Mouse (Mus musculus): ENCODE results near the gene Fbxw8. TPM values are rescaled to one million over a fixed set of nuclear protein-coding genes. Genes with fewer than 3 reads are reported as not detected.

Gene Fbxw8
- polyA plus RNA-seq, 1 experiment from 2014 or later: 10.8 TPM

GRCm38 (mm10) chr5:118079354-118079753 is 75.9 kb downstream of the Fbxw8 start:
- ATAC-seq: no peak
- 81% methylated on average over 6 of the region's 6 CpGs for WGBS
- no peaks in the 10 kb centered on the region for H3K9me3 ChIP-seq (ENCODE audit: control insufficient read depth)
- no peak for TF ChIP-seq CTCF (IDR thresholded peaks at IDR 0.05; ENCODE audit: low read depth)
- H3K4me3 ChIP-seq (ENCODE audit: low read depth, low read length): no peak overlapping the region
- no peaks in the 10 kb centered on the region for H3K27me3 ChIP-seq (replicated peaks; ENCODE audit: control insufficient read depth, insufficient read depth, low read length)
- no peaks in the 10 kb centered on the region for H3K4me1 ChIP-seq (replicated peaks; ENCODE audit: control insufficient read depth, insufficient read depth, low read length)
- peaks cover 34% of the 10 kb centered on the region for H3K36me3 ChIP-seq (ENCODE audit: control insufficient read depth, insufficient read depth)
- no peak overlapping the region for H3K4me2 ChIP-seq (replicated peaks; ENCODE audit: low read depth)
- no peak overlapping the region for H3K27ac ChIP-seq (ENCODE audit: low read depth, low read length)
- H3K9ac ChIP-seq (ENCODE audit: low read depth, low read length): no peak overlapping the region

GRCm38 (mm10) chr5:118078550-118078949 is 76.7 kb downstream of the Fbxw8 start:
- TF ChIP-seq CTCF (IDR thresholded peaks at IDR 0.05; ENCODE audit: low read depth): no peak
- Histone ChIP-seq H3K4me1 (replicated peaks; ENCODE audit: control insufficient read depth, insufficient read depth, low read length) (no peaks in the 10 kb centered on the region), H3K9me3 (ENCODE audit: control insufficient read depth) (no peaks in the 10 kb centered on the region), H3K9ac (ENCODE audit: low read depth, low read length) (no peak overlapping the region), H3K4me2 (replicated peaks; ENCODE audit: low read depth) (no peak overlapping the region), H3K27me3 (replicated peaks; ENCODE audit: control insufficient read depth, insufficient read depth, low read length) (no peaks in the 10 kb centered on the region), H3K36me3 (ENCODE audit: control insufficient read depth, insufficient read depth) (peaks cover 39% of the 10 kb centered on the region), H3K27ac (ENCODE audit: low read depth, low read length) (no peak overlapping the region), H3K4me3 (ENCODE audit: low read depth, low read length) (no peak overlapping the region)
- no peak for ATAC-seq
- 82% methylated on average over 6 of the region's 6 CpGs for WGBS

- H3K9ac ChIP-seq (ENCODE audit: low read depth, low read length): no peak overlapping the region
- H3K27ac ChIP-seq (ENCODE audit: low read depth, low read length): no peak overlapping the region
- H3K4me1 ChIP-seq (replicated peaks; ENCODE audit: control insufficient read depth, insufficient read depth, low read length): no peaks in the 10 kb centered on the region
- H3K4me3 ChIP-seq (ENCODE audit: low read depth, low read length): no peak overlapping the region
- H3K4me2 ChIP-seq (replicated peaks; ENCODE audit: low read depth): no peak overlapping the region
- peaks cover 49% of the 10 kb centered on the region for H3K36me3 ChIP-seq (ENCODE audit: control insufficient read depth, insufficient read depth)
- no peaks in the 10 kb centered on the region for H3K27me3 ChIP-seq (replicated peaks; ENCODE audit: control insufficient read depth, insufficient read depth, low read length)
- WGBS: 89% methylated on average over 15 of the region's 15 CpGs
- ATAC-seq: no peak
- peak; percentile 32; the same call in 1 of the 2 replicates for TF ChIP-seq CTCF (IDR thresholded peaks at IDR 0.05; ENCODE audit: low read depth)
- H3K9me3 ChIP-seq (ENCODE audit: control insufficient read depth): no peaks in the 10 kb centered on the region
These were observed 78.3 kb downstream of the Fbxw8 start for GRCm38 (mm10) chr5:118076721-118077592.

- no peak overlapping the region for H3K9ac ChIP-seq (ENCODE audit: low read depth, low read length)
- no peak for TF ChIP-seq CTCF (IDR thresholded peaks at IDR 0.05; ENCODE audit: low read depth)
- H3K4me3 ChIP-seq (ENCODE audit: low read depth, low read length): no peak overlapping the region
- peaks cover 76% of the 10 kb centered on the region for H3K36me3 ChIP-seq (ENCODE audit: control insufficient read depth, insufficient read depth)
- no peak overlapping the region for H3K4me2 ChIP-seq (replicated peaks; ENCODE audit: low read depth)
- no peak for ATAC-seq
- H3K27me3 ChIP-seq (replicated peaks; ENCODE audit: control insufficient read depth, insufficient read depth, low read length): no peaks in the 10 kb centered on the region
- no peak overlapping the region for H3K27ac ChIP-seq (ENCODE audit: low read depth, low read length)
- WGBS: 88% methylated on average over 15 of the region's 15 CpGs
- no peaks in the 10 kb centered on the region for H3K9me3 ChIP-seq (ENCODE audit: control insufficient read depth)
- H3K4me1 ChIP-seq (replicated peaks; ENCODE audit: control insufficient read depth, insufficient read depth, low read length): no peaks in the 10 kb centered on the region
These were observed 82.0 kb downstream of the Fbxw8 start for GRCm38 (mm10) chr5:118073213-118073773.

GRCm38 (mm10) chr5:118071766-118072165 is 83.5 kb downstream of the Fbxw8 start:
- Histone ChIP-seq H3K27me3 (replicated peaks; ENCODE audit: control insufficient read depth, insufficient read depth, low read length) (no peaks in the 10 kb centered on the region), H3K4me2 (replicated peaks; ENCODE audit: low read depth) (no peak overlapping the region), H3K9me3 (ENCODE audit: control insufficient read depth) (no peaks in the 10 kb centered on the region), H3K36me3 (ENCODE audit: control insufficient read depth, insufficient read depth) (peaks cover 77% of the 10 kb centered on the region), H3K27ac (ENCODE audit: low read depth, low read length) (no peak overlapping the region), H3K9ac (ENCODE audit: low read depth, low read length) (no peak overlapping the region), H3K4me3 (ENCODE audit: low read depth, low read length) (no peak overlapping the region), H3K4me1 (replicated peaks; ENCODE audit: control insufficient read depth, insufficient read depth, low read length) (no peaks in the 10 kb centered on the region)
- ATAC-seq: no peak
- 80% methylated on average over 5 of the region's 5 CpGs for WGBS
- TF ChIP-seq CTCF (IDR thresholded peaks at IDR 0.05; ENCODE audit: low read depth): no peak

- no peak overlapping the region for H3K27ac ChIP-seq (ENCODE audit: low read depth, low read length)
- no peaks in the 10 kb centered on the region for H3K9me3 ChIP-seq (ENCODE audit: control insufficient read depth)
- H3K27me3 ChIP-seq (replicated peaks; ENCODE audit: control insufficient read depth, insufficient read depth, low read length): no peaks in the 10 kb centered on the region
- ATAC-seq: 0 out of 2 replicates have a peak, but pooled peaks have one; percentile 29
- 40% methylated on average over 9 of the region's 9 CpGs for WGBS
- TF ChIP-seq CTCF (IDR thresholded peaks at IDR 0.05; ENCODE audit: low read depth): peak; percentile 93
- H3K4me2 ChIP-seq (replicated peaks; ENCODE audit: low read depth): no peak overlapping the region
- H3K9ac ChIP-seq (ENCODE audit: low read depth, low read length): no peak overlapping the region
- no peaks in the 10 kb centered on the region for H3K4me1 ChIP-seq (replicated peaks; ENCODE audit: control insufficient read depth, insufficient read depth, low read length)
- no peak overlapping the region for H3K4me3 ChIP-seq (ENCODE audit: low read depth, low read length)
- H3K36me3 ChIP-seq (ENCODE audit: control insufficient read depth, insufficient read depth): peaks cover 76% of the 10 kb centered on the region
These were observed 85.9 kb downstream of the Fbxw8 start for GRCm38 (mm10) chr5:118069315-118069714.

Measured in intestine, postnatal 0 days (tissue).